1 mouse cellular context compared by ENCODE assay signal in the genomic region with DNA sequence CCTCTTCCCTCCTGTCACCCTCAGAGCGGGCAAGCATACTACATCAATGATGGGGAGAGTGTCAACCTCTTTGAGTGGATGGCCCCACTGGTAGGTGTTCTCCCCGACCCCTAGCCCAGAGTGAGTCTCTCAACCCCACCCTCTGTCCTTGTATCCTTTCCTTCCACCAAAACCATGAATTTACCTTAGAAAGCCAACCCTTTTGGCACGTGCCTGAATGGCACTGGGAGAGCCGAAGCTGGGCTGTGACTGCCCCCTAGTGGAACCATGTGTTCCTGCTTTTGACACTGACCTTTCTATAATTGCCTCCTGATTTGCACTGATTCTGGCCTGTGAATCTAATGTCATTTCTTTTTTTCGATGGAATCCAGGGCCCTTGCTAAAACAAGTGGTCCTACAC.
TF ChIP-seq lines count a peak whose summit lies in the region.

No protein-coding gene starts in this region.

TF ChIP-seq in MEL, 35 proteins besides CTCF, POLR2A, EP300 and RAD21 (continued from another document):
- TF ChIP-seq ZC3H11A (IDR thresholded peaks at IDR 0.05; ENCODE audit: low read depth, low read length) (peak; percentile 81), BHLHE40 (IDR thresholded peaks at IDR 0.05; ENCODE audit: borderline replicate concordance, low read depth, low read length) (peak; percentile 100), MYC (IDR thresholded peaks at IDR 0.05; ENCODE audit: low read depth, low read length) (peak; percentile 95), MAFK (IDR thresholded peaks at IDR 0.05; ENCODE audit: borderline replicate concordance, low read depth, low read length) (no peak), GATA1 (IDR thresholded peaks at IDR 0.05; ENCODE audit: low read depth, low read length) (no peak), USF1 (IDR thresholded peaks at IDR 0.05; ENCODE audit: low read depth, low read length) (peak; percentile 73; the same call in 1 of the 2 replicates)
